Mouse (Mus musculus) liver, embryonic 13.5 days (tissue): ENCODE results near the gene Map4k4. TPM values are rescaled to one million over a fixed set of nuclear protein-coding genes. Genes with fewer than 3 reads are reported as not detected.

ENCODE experiments used
- ATAC-seq: fragments of 200-750 bp; cut with Nextera tagmentation; 2 replicates; pipeline ENCODE4 v1.8.0; 2017; ENCODE audit warnings: low read depth, mild to moderate bottlenecking, moderate number of reproducible peaks, moderate library complexity
- DNase-seq: peaks from one replicate; pipeline ENCODE4 v3.0.0; 2022
- H3K27ac ChIP-seq: fragments of 300-500 bp; sonication (generic); 2 replicates; pipeline ENCODE4 v1.5.1; 2015; ENCODE audit warnings: moderate library complexity, mild to moderate bottlenecking, inconsistent platforms
- H3K27me3 ChIP-seq: fragments of 300-500 bp; sonication (generic); 2 replicates; pipeline ENCODE4 v1.6.1; 2015; ENCODE audit warnings: mild to moderate bottlenecking, inconsistent platforms
- H3K36me3 ChIP-seq: fragments of 300-500 bp; sonication (generic); 2 replicates; pipeline ENCODE4 v1.6.1; 2015; ENCODE audit warnings: mild to moderate bottlenecking, inconsistent platforms
- H3K4me1 ChIP-seq: fragments of 300-500 bp; sonication (generic); replicated peaks from 2 replicates; pipeline ENCODE4 v1.6.1; 2015; ENCODE audit warnings: inconsistent platforms
- H3K4me2 ChIP-seq: fragments of 300-500 bp; sonication (generic); 2 replicates; pipeline ENCODE4 v1.6.1; 2015; ENCODE audit warnings: inconsistent platforms, mild to moderate bottlenecking, moderate library complexity
- H3K4me3 ChIP-seq: fragments of 300-500 bp; sonication (generic); replicated peaks from 2 replicates; pipeline ENCODE4 v1.5.1; 2015; ENCODE audit warnings: mild to moderate bottlenecking, inconsistent platforms
- H3K9ac ChIP-seq: fragments of 300-500 bp; sonication (generic); 2 replicates; pipeline ENCODE4 v1.6.1; 2015; ENCODE audit warnings: mild to moderate bottlenecking, inconsistent platforms
- H3K9me3 ChIP-seq: fragments of 300-500 bp; sonication (generic); replicated peaks from 2 replicates; pipeline ENCODE4 v1.6.1; 2016; ENCODE audit warnings: inconsistent platforms
- WGBS: fragments of 180-500 bp; shearing (Covaris S2); methylation state at CpG from one replicate; pipeline ENCODE4 v1.1.7; 2015; ENCODE audit not compliant: insufficient replicate concordance; 5-methylcytosine and 5-hydroxymethylcytosine counted together
- polyA plus RNA-seq: library from polyadenylated mRNA; unstranded; fragments of >200 nt; fragmentation: Nextera tagmentation; extraction: Ambion mirVana; gene quantifications from 2 replicates; pipeline ENCODE4 v1.2.1, GENCODE M21; 2015

Map4k4 gene
- polyA plus RNA-seq, 1 experiment from 2014 or later, result 3.8 TPM

- H3K36me3 ChIP-seq, result no peaks in the 10 kb centered on the region
- no peaks in the 10 kb centered on the region for H3K9me3 ChIP-seq
- no peak within 1 kb of the TSS for H3K4me2 ChIP-seq
- ATAC-seq (no peak), DNase-seq (no peak)
- no peak within 1 kb of the TSS for H3K27ac ChIP-seq
- no peaks in the 10 kb centered on the region; the same call in 1 of the 2 replicates for H3K4me1 ChIP-seq
- no peaks in the 10 kb centered on the region for H3K27me3 ChIP-seq
- no peak within 1 kb of the TSS for H3K4me3 ChIP-seq
- WGBS, result 68% methylated on average over 5 of the region's 5 CpGs
- H3K9ac ChIP-seq, result no peak within 1 kb of the TSS
Observed at GRCm38 (mm10) chr1:40073779-40074178, 173.1 kb downstream of the Map4k4 start, which contains the start of gene Il1r2. Gene Il1r2, plus strand, starts transcription at chr1:40074079.

Other genes with a start within 250 kb of the Map4k4 start
- 0.02 and 0.03 TPM in 2 replicates for gene Creg2, start 249.4 kb upstream of the Map4k4 start, polyA plus RNA-seq
- gene Rfx8, start 179.9 kb upstream of the Map4k4 start, polyA plus RNA-seq, result 0.06 and 0.08 TPM in 2 replicates
- gene Gm3646, start 95.6 kb upstream of the Map4k4 start, polyA plus RNA-seq, result not detected in 2 replicates
- gene Il1r2, start 173.2 kb downstream of the Map4k4 start, polyA plus RNA-seq, result 0.54 and 0.73 TPM in 2 replicates